Mouse (Mus musculus): ENCODE results near the gene Gm37240.

- TF ChIP-seq CTCF (IDR thresholded peaks at IDR 0.05; ENCODE audit: borderline replicate concordance, insufficient read depth, low read depth, low read length) (no peak), POLR2A (IDR thresholded peaks at IDR 0.05; ENCODE audit: borderline replicate concordance, insufficient read depth, low read length) (no peak)
Measured at GRCm38 (mm10) chr3:85777356-85777755, 110.0 kb downstream of the Gm37240 start.
